Mouse (Mus musculus) embryonic facial prominence, embryonic 13.5 days (tissue): ENCODE results near the gene Sgk2. TPM values are rescaled to one million over a fixed set of nuclear protein-coding genes. Genes with fewer than 3 reads are reported as not detected.

Experiments
- ATAC-seq: fragments of 200-750 bp; cut with Nextera tagmentation; 2 replicates; pipeline ENCODE4 v1.8.0; 2017; ENCODE audit warnings: low read depth; ENCODE audit not compliant: insufficient number of reproducible peaks, insufficient read depth, low FRiP score, low TSS enrichment
- H3K27ac ChIP-seq: fragments of 300-500 bp; sonication (generic); 2 replicates; pipeline ENCODE4 v1.5.1; 2015; ENCODE audit warnings: moderate library complexity, mild to moderate bottlenecking, inconsistent platforms
- H3K27me3 ChIP-seq: fragments of 300-500 bp; sonication (generic); 2 replicates; pipeline ENCODE4 v1.6.1; 2015; ENCODE audit warnings: mild to moderate bottlenecking, inconsistent platforms
- H3K36me3 ChIP-seq: fragments of 300-500 bp; sonication (generic); 2 replicates; pipeline ENCODE4 v1.6.1; 2015; ENCODE audit warnings: mild to moderate bottlenecking, inconsistent platforms
- H3K4me1 ChIP-seq: fragments of 300-500 bp; sonication (generic); 2 replicates; pipeline ENCODE4 v1.6.1; 2015; ENCODE audit warnings: inconsistent platforms
- H3K4me2 ChIP-seq: fragments of 300-500 bp; sonication (generic); 2 replicates; pipeline ENCODE4 v1.6.1; 2015; ENCODE audit warnings: moderate library complexity, mild to moderate bottlenecking, inconsistent platforms
- H3K4me3 ChIP-seq: fragments of 300-500 bp; sonication (generic); 2 replicates; pipeline ENCODE4 v1.5.1; 2015; ENCODE audit warnings: mild to moderate bottlenecking, inconsistent platforms
- H3K9ac ChIP-seq: fragments of 300-500 bp; sonication (generic); 2 replicates; pipeline ENCODE4 v1.6.1; 2015; ENCODE audit warnings: mild to moderate bottlenecking, inconsistent platforms
- H3K9me3 ChIP-seq: fragments of 300-500 bp; sonication (generic); 2 replicates; pipeline ENCODE4 v1.6.1; 2016; ENCODE audit warnings: inconsistent platforms
- WGBS: fragments of 180-500 bp; shearing (Covaris S2); methylation state at CpG from one replicate; pipeline ENCODE4 v1.1.7; 2015; ENCODE audit warnings: mixed read lengths; 5-methylcytosine and 5-hydroxymethylcytosine counted together
- polyA plus RNA-seq: library from polyadenylated mRNA; unstranded; fragments of >200 nt; fragmentation: Nextera tagmentation; extraction: Ambion mirVana; gene quantifications from 2 replicates; pipeline ENCODE4 v1.2.1, GENCODE M21; 2015

Gene Sgk2
- polyA plus RNA-seq, 1 experiment from 2014 or later = 0.10 TPM

GRCm38 (mm10) chr2:163061203-163062118, 74.3 kb downstream of the Sgk2 start:
- no peak overlapping the region for H3K4me2 ChIP-seq
- no peaks in the 10 kb centered on the region for H3K27me3 ChIP-seq
- peaks cover 34% of the 10 kb centered on the region for H3K36me3 ChIP-seq
- no peak for ATAC-seq
- no peak overlapping the region for H3K4me3 ChIP-seq
- no peak overlapping the region for H3K27ac ChIP-seq
- 78% methylated on average over 8 of the region's 8 CpGs for WGBS
- H3K4me1 ChIP-seq = peaks cover under 1% of the 10 kb centered on the region; the same call in 1 of the 2 replicates
- H3K9me3 ChIP-seq = no peaks in the 10 kb centered on the region
- H3K9ac ChIP-seq = no peak overlapping the region

- no peak for ATAC-seq
- H3K4me2 ChIP-seq = no peak overlapping the region
- no peak overlapping the region for H3K27ac ChIP-seq
- no peaks in the 10 kb centered on the region for H3K27me3 ChIP-seq
- 76% methylated on average over 6 of the region's 6 CpGs for whole genome bisulfite sequencing
- no peak overlapping the region for H3K9ac ChIP-seq
- H3K9me3 ChIP-seq = no peaks in the 10 kb centered on the region
- H3K4me1 ChIP-seq = no peaks in the 10 kb centered on the region
- H3K4me3 ChIP-seq = no peak overlapping the region
- H3K36me3 ChIP-seq = peaks cover 34% of the 10 kb centered on the region
These were observed 75.0 kb downstream of the Sgk2 start for GRCm38 (mm10) chr2:163062119-163062508.

Other genes with a start within 250 kb of the Sgk2 start
- 237 and 254 TPM in 2 replicates for gene Srsf6, start 55.8 kb upstream of the Sgk2 start, polyA plus RNA-seq
- 0.13 TPM in 1 of 2 replicates, not detected in the other for gene L3mbtl1, start 43.9 kb upstream of the Sgk2 start, polyA plus RNA-seq
- 53.8 and 57.0 TPM in 2 replicates for gene Ift52, start 30.0 kb downstream of the Sgk2 start, polyA plus RNA-seq
- gene Mybl2, start 67.4 kb downstream of the Sgk2 start, polyA plus RNA-seq = 24.7 and 31.3 TPM in 2 replicates
- not detected in 2 replicates for gene Gtsf1l, start 100.5 kb downstream of the Sgk2 start, polyA plus RNA-seq
- 2.3 and 3.0 TPM in 2 replicates for gene Tox2, start 215.8 kb downstream of the Sgk2 start, polyA plus RNA-seq